Mouse (Mus musculus): Measurements from ENCODE around the gene Actn4.

The Actn4 gene

DNA sequence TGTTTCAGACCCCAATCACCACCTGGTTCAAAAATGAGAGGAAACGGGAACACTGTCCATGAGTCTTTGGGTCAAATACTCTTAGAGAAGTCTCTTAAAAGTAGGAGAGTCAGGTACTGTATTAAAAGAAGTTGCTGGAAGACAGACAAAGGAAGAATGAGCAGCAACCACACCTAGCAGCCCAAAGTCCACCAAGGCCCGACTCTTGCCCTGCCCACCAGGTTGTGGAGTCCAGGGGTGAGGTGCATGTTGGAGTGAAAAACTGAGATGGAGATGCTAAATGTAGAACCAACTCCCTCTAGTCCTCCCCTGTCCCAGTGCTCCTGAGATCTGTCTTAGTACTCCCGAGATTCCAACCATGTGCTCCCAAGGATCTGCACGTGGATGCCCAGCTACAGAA is 111.5 kb downstream of the Actn4 start:
- no peak for DNase-seq (ENCODE audit: low read depth, low spot score)

DNA sequence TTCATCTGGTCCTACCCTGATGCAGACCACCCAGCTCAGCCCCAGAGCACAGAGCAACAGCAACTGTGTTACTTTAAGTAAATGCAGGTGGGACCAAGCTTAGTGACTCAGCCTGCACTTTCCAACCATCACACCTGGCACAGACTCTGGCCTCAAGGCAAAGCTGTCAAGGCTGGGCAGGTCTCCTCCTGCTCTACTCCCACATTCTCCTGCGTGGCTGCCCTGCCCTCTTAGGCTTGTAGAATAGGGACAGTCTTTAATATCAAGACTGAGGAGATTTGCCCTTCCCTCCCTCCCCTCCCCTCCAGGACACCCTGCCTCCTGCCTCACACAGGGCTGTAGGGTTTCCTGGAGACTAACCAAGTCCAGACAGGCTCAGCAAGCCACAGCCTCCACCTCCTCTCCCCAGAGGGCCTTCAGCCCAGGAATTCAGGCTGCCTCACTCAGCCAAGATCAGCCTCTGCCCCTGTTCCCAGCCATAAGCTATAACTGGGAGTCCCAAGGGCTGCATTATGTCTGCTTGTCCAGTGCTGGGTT is 112.4 kb downstream of the Actn4 start:
- no peak for DNase-seq (ENCODE audit: low read depth, low spot score)

DNA sequence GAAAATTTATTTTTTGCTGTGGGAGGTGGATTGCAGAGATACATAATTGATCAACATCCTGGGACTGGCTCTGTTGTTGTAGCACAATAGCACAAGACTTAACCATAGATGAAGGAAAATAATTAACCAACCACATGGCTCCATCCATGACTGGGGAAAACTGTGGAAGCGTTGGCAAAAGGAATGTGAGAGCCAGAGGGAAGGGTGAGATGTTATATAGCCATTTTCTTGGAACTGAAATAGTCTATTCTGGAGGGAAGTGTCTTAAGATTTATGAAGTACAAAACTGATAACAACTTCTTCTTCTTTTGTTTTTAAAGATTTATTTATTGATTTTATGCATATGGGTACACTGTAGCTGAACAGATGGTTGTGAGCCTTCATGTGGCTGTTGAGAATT is 114.9 kb downstream of the Actn4 start:
- DNase-seq (ENCODE audit: low read depth, low spot score) = no peak
